Mouse (Mus musculus) megakaryocyte, embryonic 14.5 days (primary cell): ENCODE measurements at regions not wholly inside any gene's neighbourhood (a gene's known extent, or its start where the extent isn't known, plus 50 kb on each side); places are given as distances from the start of the nearest gene placed in this dataset.

ENCODE experiments used
- FLI1 ChIP-seq: IDR thresholded peaks from 2 replicates; pipeline ENCODE4 v1.6.1; 2012; ENCODE audit warnings: low read length, inconsistent platforms, mixed read lengths
- GATA1 ChIP-seq: IDR thresholded peaks from 3 replicates; pipeline ENCODE4 v1.6.1; 2012; ENCODE audit warnings: mixed read lengths, low read length, inconsistent platforms, borderline replicate concordance

DNA sequence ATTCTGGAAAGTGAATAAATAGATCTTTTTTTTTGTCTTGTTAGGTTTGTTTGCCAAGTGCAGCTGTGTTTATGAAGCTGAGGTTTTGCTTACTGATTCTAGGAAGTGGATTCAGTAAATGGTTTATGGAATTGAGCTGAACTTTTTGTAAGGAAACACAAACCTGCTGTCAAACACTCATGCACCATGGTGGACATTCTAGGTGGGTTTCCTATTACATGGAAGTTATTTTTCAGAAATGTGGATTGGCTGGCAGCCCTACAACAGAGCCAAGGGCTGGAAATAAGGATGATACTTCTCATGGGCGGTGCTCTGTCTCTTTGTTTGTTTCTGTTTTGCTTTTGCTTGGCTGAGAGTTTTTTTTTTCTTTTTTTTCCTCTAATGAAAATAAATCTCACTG, 508.5 kb upstream of the Kif2a start:
- TF ChIP-seq FLI1 = no peak
- no peak for TF ChIP-seq GATA1
